Mouse (Mus musculus) hindbrain, embryonic 16.5 days (tissue): Measurements from ENCODE around the gene Fchsd2. TPM values are rescaled to one million over a fixed set of nuclear protein-coding genes. Genes with fewer than 3 reads are reported as not detected.

Experiments
- ATAC-seq: fragments of 200-750 bp; cut with Nextera tagmentation; 2 replicates; pipeline ENCODE4 v1.8.0; 2017; ENCODE audit warnings: moderate TSS enrichment, moderate library complexity
- H3K27ac ChIP-seq: fragments of 300-500 bp; sonication (generic); 2 replicates; pipeline ENCODE4 v1.5.1; 2014; ENCODE audit warnings: low read depth, mild to moderate bottlenecking, control low read depth, low read length, moderate library complexity
- H3K27me3 ChIP-seq: fragments of 300-500 bp; sonication (generic); replicated peaks from 2 replicates; pipeline ENCODE4 v1.6.1; 2014; ENCODE audit warnings: low read length; ENCODE audit not compliant: control insufficient read depth, insufficient read depth
- H3K36me3 ChIP-seq: fragments of 300-500 bp; sonication (generic); 2 replicates; pipeline ENCODE4 v1.6.1; 2014; ENCODE audit warnings: mild to moderate bottlenecking, low read length, moderate library complexity, mixed read lengths; ENCODE audit not compliant: control insufficient read depth, insufficient read depth
- H3K4me1 ChIP-seq: fragments of 300-500 bp; sonication (generic); 2 replicates; pipeline ENCODE4 v1.6.1; 2014; ENCODE audit warnings: low read depth, low read length; ENCODE audit not compliant: control insufficient read depth, insufficient read depth
- H3K4me2 ChIP-seq: fragments of 300-500 bp; sonication (generic); 2 replicates; pipeline ENCODE4 v1.6.1; 2014; ENCODE audit warnings: mild to moderate bottlenecking, low read length, control low read depth, moderate library complexity
- H3K4me3 ChIP-seq: fragments of 300-500 bp; sonication (generic); 2 replicates; pipeline ENCODE4 v1.5.1; 2014; ENCODE audit warnings: mild to moderate bottlenecking, low read length, control low read depth, moderate library complexity
- H3K9ac ChIP-seq: fragments of 300-500 bp; sonication (generic); 2 replicates; pipeline ENCODE4 v1.6.1; 2014; ENCODE audit warnings: low read depth, mild to moderate bottlenecking, control low read depth, low read length, moderate library complexity
- H3K9me3 ChIP-seq: fragments of 300-500 bp; sonication (generic); 2 replicates; pipeline ENCODE4 v1.6.1; 2014; ENCODE audit warnings: mild to moderate bottlenecking, low read length, moderate library complexity; ENCODE audit not compliant: control insufficient read depth
- WGBS: fragments of 180-500 bp; shearing (Covaris S2); extraction: QIAGEN DNeasy Blood & Tissue Kit; methylation state at CpG from one replicate; pipeline ENCODE4 v1.1.7; 2014; 5-methylcytosine and 5-hydroxymethylcytosine counted together
- polyA plus RNA-seq: library from polyadenylated mRNA; unstranded; fragments of >200 nt; fragmentation: Nextera tagmentation; extraction: Ambion mirVana; gene quantifications from 2 replicates; pipeline ENCODE4 v1.2.1, GENCODE M21; 2015

The Fchsd2 gene
- polyA plus RNA-seq, 1 experiment from 2014 or later, result 36.5 TPM

DNA sequence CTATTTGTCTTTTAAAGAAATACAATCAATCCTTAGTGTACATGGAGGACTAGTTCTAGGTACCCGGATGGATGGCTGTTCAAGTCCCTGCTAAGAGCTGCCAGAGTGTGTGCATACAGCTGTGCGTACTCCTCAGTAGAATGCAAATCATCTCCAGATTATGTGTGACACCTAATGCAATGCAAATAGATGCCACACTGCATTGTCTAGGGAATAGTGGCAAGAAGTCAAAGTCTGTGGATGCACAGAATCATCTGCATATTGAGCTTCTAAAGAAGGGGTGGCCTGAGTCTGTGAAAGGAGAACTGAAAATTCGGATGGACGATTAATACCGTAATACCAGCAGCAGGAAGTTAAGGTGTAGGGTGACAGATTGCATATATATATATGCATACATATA, 33.5 kb upstream of the Fchsd2 start:
- no peaks in the 10 kb centered on the region for H3K9me3 ChIP-seq
- no peak overlapping the region; the same call in 1 of the 2 replicates for H3K9ac ChIP-seq
- H3K4me3 ChIP-seq, result no peak overlapping the region
- H3K27me3 ChIP-seq, result no peaks in the 10 kb centered on the region
- H3K27ac ChIP-seq, result no peak overlapping the region
- no peak for ATAC-seq
- H3K4me2 ChIP-seq, result no peak overlapping the region
- no peaks in the 10 kb centered on the region for H3K36me3 ChIP-seq
- H3K4me1 ChIP-seq, result 0 out of 2 replicates have a peak, but pooled peaks cover 2% of the 10 kb centered on the region
- WGBS, result 56% methylated on average over 5 of the region's 5 CpGs

- 66% methylated on average over 5 of the region's 5 CpGs for WGBS
- Histone ChIP-seq H3K4me3 (no peak overlapping the region), H3K4me2 (no peak overlapping the region), H3K27ac (no peak overlapping the region), H3K27me3 (no peaks in the 10 kb centered on the region), H3K9ac (no peak overlapping the region), H3K4me1 (0 out of 2 replicates have a peak, but pooled peaks cover 2% of the 10 kb centered on the region), H3K36me3 (no peaks in the 10 kb centered on the region), H3K9me3 (no peaks in the 10 kb centered on the region)
- no peak for ATAC-seq
Observed at GRCm38 (mm10) chr7:101060476-101060875, 32.2 kb upstream of the Fchsd2 start.

DNA sequence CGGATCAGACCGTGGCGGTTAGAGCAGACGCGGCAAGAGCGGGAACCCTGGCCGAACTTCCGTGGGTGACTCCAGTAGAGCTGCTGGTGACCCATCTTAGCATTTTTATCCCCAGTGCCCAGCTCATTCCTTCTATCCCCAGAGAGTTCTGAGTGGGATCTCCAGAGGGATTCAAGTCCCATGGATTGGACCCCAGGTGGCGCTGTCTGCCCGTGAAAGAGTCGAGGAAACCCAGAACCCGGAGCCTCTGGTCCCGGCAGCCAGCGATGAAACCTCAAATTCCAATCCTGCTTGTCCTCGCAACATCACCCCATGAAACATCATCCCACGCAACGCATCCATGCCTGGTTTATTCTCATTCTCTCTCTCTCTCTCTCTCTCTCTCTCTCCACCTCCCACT, 31.3 kb upstream of the Fchsd2 start:
- H3K4me1 ChIP-seq, result 0 out of 2 replicates have a peak, but pooled peaks cover 2% of the 10 kb centered on the region
- H3K9me3 ChIP-seq, result no peaks in the 10 kb centered on the region
- no peak overlapping the region for H3K4me3 ChIP-seq
- 7% methylated on average over 17 of the region's 17 CpGs for WGBS
- peak overlapping the region; percentile 40 for H3K4me2 ChIP-seq
- H3K9ac ChIP-seq, result no peak overlapping the region
- no peaks in the 10 kb centered on the region for H3K36me3 ChIP-seq
- H3K27me3 ChIP-seq, result no peaks in the 10 kb centered on the region
- no peak overlapping the region for H3K27ac ChIP-seq
- ATAC-seq, result peak; percentile 84

DNA sequence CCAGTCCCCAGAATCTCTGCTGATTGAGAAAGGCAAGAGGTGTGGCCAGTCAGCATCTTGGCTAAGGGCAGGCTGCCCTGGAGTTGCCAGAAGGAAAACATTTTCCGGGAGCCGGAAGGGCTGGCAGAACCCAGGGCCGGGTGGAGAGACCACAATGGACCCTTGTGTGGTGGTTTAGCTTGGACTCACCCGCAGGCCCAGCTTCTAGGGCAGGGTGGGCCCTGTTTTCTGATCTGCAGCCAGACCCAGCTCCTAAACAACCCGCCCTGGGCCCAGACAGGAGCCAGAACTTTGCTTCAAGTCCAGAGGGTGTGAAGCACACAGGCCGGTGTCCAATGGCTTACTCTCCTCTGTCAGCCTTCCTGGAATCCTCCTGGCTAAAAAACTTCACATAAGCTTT, 30.4 kb upstream of the Fchsd2 start:
- 0 out of 2 replicates have a peak, but pooled peaks cover 2% of the 10 kb centered on the region for H3K4me1 ChIP-seq
- 83% methylated on average over 6 of the region's 6 CpGs for WGBS
- H3K27ac ChIP-seq, result no peak overlapping the region
- H3K36me3 ChIP-seq, result no peaks in the 10 kb centered on the region
- H3K4me3 ChIP-seq, result no peak overlapping the region
- H3K27me3 ChIP-seq, result no peaks in the 10 kb centered on the region
- ATAC-seq, result peak; percentile 67; the same call in 1 of the 2 replicates
- H3K9ac ChIP-seq, result no peak overlapping the region
- no peaks in the 10 kb centered on the region for H3K9me3 ChIP-seq
- no peak overlapping the region for H3K4me2 ChIP-seq

- no peak overlapping the region for H3K9ac ChIP-seq
- WGBS, result 92% methylated on average over 10 of the region's 10 CpGs
- ATAC-seq, result no peak
Observed at GRCm38 (mm10) chr7:101063523-101063922, 29.1 kb upstream of the Fchsd2 start.

GRCm38 (mm10) chr7:101064697-101065688, 27.7 kb upstream of the Fchsd2 start:
- Histone ChIP-seq H3K27me3 (no peaks in the 10 kb centered on the region), H3K9me3 (no peaks in the 10 kb centered on the region), H3K36me3 (no peaks in the 10 kb centered on the region), H3K4me3 (no peak overlapping the region), H3K4me1 (0 out of 2 replicates have a peak, but pooled peaks cover 2% of the 10 kb centered on the region), H3K4me2 (no peak overlapping the region), H3K27ac (no peak overlapping the region), H3K9ac (no peak overlapping the region)
- 88% methylated on average over 7 of the region's 7 CpGs for WGBS
- no peak for ATAC-seq

More at GRCm38 (mm10) chr7:101063523-101063922, 29.1 kb upstream of the Fchsd2 start:
- H3K9me3 ChIP-seq, result no peaks in the 10 kb centered on the region
- 0 out of 2 replicates have a peak, but pooled peaks cover 2% of the 10 kb centered on the region for H3K4me1 ChIP-seq
- H3K27ac ChIP-seq, result no peak overlapping the region
- H3K4me2 ChIP-seq, result no peak overlapping the region
- H3K4me3 ChIP-seq, result no peak overlapping the region
- no peaks in the 10 kb centered on the region for H3K27me3 ChIP-seq
- H3K36me3 ChIP-seq, result no peaks in the 10 kb centered on the region

DNA sequence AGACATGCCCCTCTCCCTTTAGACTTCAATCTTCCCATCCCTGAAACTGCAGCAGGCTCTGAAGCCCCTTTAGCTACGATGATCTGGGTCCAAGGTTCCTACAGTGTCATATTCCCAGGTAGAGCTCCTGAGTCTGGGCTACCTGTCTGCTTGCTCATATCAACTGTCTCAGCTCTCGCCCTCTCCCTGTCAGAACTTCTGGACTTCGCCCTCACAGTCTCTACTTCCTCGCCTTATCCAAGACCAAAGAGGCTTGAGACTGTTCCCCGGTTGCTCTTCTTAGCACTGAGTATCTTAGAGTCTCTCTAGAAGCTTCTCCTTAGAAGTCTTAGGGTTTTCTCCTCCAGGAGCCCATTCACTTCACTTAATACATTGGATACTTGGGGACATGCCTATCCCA, 26.7 kb upstream of the Fchsd2 start:
- H3K9ac ChIP-seq, result no peak overlapping the region
- H3K4me3 ChIP-seq, result no peak overlapping the region
- 94% methylated on average over 5 of the region's 5 CpGs for WGBS

GRCm38 (mm10) chr7:101066650-101067346, 25.9 kb upstream of the Fchsd2 start:
- no peak overlapping the region for H3K27ac ChIP-seq
- no peak overlapping the region for H3K4me3 ChIP-seq
- no peaks in the 10 kb centered on the region for H3K4me1 ChIP-seq
- H3K36me3 ChIP-seq, result no peaks in the 10 kb centered on the region
- no peak for ATAC-seq
- H3K4me2 ChIP-seq, result no peak overlapping the region
- WGBS, result 79% methylated on average over 3 of the region's 3 CpGs
- H3K9ac ChIP-seq, result no peak overlapping the region
- no peaks in the 10 kb centered on the region for H3K9me3 ChIP-seq
- H3K27me3 ChIP-seq, result no peaks in the 10 kb centered on the region

More for the DNA sequence above, 26.7 kb upstream of the Fchsd2 start:
- ATAC-seq, result no peak
- Histone ChIP-seq H3K36me3 (no peaks in the 10 kb centered on the region), H3K4me2 (no peak overlapping the region), H3K27ac (no peak overlapping the region), H3K9me3 (no peaks in the 10 kb centered on the region), H3K4me1 (0 out of 2 replicates have a peak, but pooled peaks cover 2% of the 10 kb centered on the region), H3K27me3 (no peaks in the 10 kb centered on the region)

DNA sequence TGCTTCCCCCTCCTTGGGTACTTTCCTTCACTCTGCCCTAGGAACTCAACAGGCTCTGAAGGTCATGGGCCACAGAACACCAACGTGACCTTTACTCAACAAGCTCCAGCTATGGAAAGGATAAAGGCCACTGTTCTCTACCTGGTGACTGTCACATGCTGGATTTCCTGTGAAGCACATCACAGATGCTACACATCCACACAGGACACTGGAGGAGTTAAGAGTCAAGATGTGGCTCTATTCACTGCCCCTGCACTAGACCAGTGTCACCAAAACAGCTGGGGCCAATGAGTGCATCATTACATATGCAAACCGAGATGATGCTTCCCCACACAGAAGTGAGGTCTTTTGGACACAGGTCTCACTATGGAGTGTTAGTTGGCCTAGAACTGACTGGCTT, 25.1 kb upstream of the Fchsd2 start:
- H3K4me2 ChIP-seq, result no peak overlapping the region
- H3K9me3 ChIP-seq, result no peaks in the 10 kb centered on the region
- no peaks in the 10 kb centered on the region for H3K27me3 ChIP-seq
- ATAC-seq, result no peak
- H3K9ac ChIP-seq, result no peak overlapping the region
- no peak overlapping the region for H3K4me3 ChIP-seq
- 82% methylated on average over 2 of the region's 2 CpGs for WGBS
- no peaks in the 10 kb centered on the region for H3K36me3 ChIP-seq
- no peak overlapping the region for H3K27ac ChIP-seq
- no peaks in the 10 kb centered on the region for H3K4me1 ChIP-seq
